Comparison of ENCODE assay signal across 8 mouse cellular contexts in the genomic region with DNA sequence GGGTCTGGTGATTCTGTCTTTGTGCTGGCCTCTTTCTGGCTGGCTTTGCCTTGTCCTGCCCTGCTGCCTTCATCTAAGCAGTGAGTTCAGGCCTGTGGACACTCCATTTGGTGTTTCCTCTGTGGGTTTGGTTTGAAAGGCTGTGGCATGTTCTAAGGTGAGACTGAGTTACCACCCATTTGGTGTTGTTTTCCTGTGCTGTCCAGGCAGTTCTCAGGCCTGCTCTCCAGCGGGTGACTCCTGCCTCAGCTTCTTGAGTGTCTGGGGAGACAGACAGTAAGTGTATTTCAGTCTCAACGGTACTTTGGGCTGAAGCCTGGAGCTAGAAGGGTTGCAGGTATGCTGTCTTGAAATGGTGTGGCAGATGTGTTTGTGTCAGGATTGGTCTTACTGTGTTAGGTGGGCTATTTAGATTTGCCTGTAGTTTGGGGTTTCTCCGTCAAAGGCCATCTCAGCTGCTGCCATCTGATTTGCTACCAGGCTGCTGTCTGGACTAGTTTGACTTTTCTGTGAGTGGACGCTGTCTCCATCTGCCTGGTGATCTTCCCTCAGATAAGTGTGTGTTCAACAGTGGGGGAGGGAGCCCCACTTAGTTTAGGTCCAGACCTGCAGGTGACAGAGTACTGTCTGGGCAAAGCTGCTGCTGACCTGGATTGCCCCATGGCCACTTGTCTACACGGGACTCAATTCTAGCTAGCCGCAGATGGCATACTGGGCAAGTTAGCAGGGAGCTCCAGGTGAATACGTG. TPM values are rescaled to one million over a fixed set of nuclear protein-coding genes. Genes with fewer than 3 reads are reported as not detected.
DNase-seq lines count a peak whose midpoint lies in the region; ATAC-seq and TF ChIP-seq lines count a peak whose summit lies in the region.
"Had no signal": no experiment of that assay in that cellular context is flagged by ENCODE, and none has a peak within 500 bp of the region (broad histone marks: within the 10 kb centered on the region; RNA-seq: fewer than 3 reads in every experiment).

No protein-coding gene starts in this region.

- TF ChIP-seq POLR2A in liver, adult 2 months (IDR thresholded peaks at IDR 0.05; ENCODE audit: extremely low read depth, insufficient read depth, low read length), result no peak

- H3K27ac ChIP-seq in liver, adult 2 months (replicated peaks; ENCODE audit: insufficient read depth, low read depth, low read length), result peak overlapping the region; percentile 7; the same call in 1 of the 2 replicates
- peak overlapping the region; percentile 100 for H3K27ac ChIP-seq in embryonic facial prominence, embryonic 13.5 days
- peak overlapping the region; percentile 100 for H3K27ac ChIP-seq in intestine, embryonic 15.5 days
- H3K27ac ChIP-seq in neural tube, embryonic 13.5 days (replicated peaks), result peak overlapping the region; percentile 100

- H3K4me1 ChIP-seq in liver, adult 2 months (ENCODE audit: control insufficient read depth, insufficient read depth, low read length), result peaks cover 26% of the 10 kb centered on the region
- peaks cover 60% of the 10 kb centered on the region for H3K4me1 ChIP-seq in embryonic facial prominence, embryonic 13.5 days
- H3K4me1 ChIP-seq in intestine, embryonic 15.5 days (replicated peaks), result peaks cover 62% of the 10 kb centered on the region
- peaks cover 73% of the 10 kb centered on the region for H3K4me1 ChIP-seq in neural tube, embryonic 13.5 days (replicated peaks)

- H3K9ac ChIP-seq in liver, adult 2 months (ENCODE audit: low read depth, low read length), result peak overlapping the region; percentile 48
- peak overlapping the region; percentile 99 for H3K9ac ChIP-seq in embryonic facial prominence, embryonic 13.5 days
- H3K9ac ChIP-seq in intestine, embryonic 15.5 days, result peak overlapping the region; percentile 100
- H3K9ac ChIP-seq in neural tube, embryonic 13.5 days, result peak overlapping the region; percentile 98

- no peaks in the 10 kb centered on the region for H3K27me3 ChIP-seq in liver, adult 2 months (ENCODE audit: control insufficient read depth, insufficient read depth, low read length)
- H3K27me3 ChIP-seq in embryonic facial prominence, embryonic 13.5 days, result no peaks in the 10 kb centered on the region
- no peaks in the 10 kb centered on the region for H3K27me3 ChIP-seq in intestine, embryonic 15.5 days (replicated peaks)
- no peaks in the 10 kb centered on the region for H3K27me3 ChIP-seq in neural tube, embryonic 13.5 days

- WGBS in liver, adult 2 months, result 13% methylated on average over 7 of the region's 7 CpGs
- 47% methylated on average over 7 of the region's 7 CpGs for WGBS in embryonic facial prominence, embryonic 13.5 days
- WGBS in intestine, embryonic 15.5 days, result 22% methylated on average over 7 of the region's 7 CpGs
- WGBS in neural tube, embryonic 13.5 days, result 55% methylated on average over 7 of the region's 7 CpGs

- H3K9me3 ChIP-seq in embryonic facial prominence, embryonic 13.5 days, result no peaks in the 10 kb centered on the region
- H3K9me3 ChIP-seq in intestine, embryonic 15.5 days, result no peaks in the 10 kb centered on the region
- no peaks in the 10 kb centered on the region for H3K9me3 ChIP-seq in neural tube, embryonic 13.5 days

- H3K4me3 ChIP-seq in liver, adult 2 months (ENCODE audit: insufficient read depth, low read depth, low read length), result peak overlapping the region; percentile 30
- H3K4me3 ChIP-seq in embryonic facial prominence, embryonic 13.5 days, result peak overlapping the region; percentile 99
- peak overlapping the region; percentile 97 for H3K4me3 ChIP-seq in intestine, embryonic 15.5 days (replicated peaks)
- peak overlapping the region; percentile 70 for H3K4me3 ChIP-seq in neural tube, embryonic 13.5 days

- peak overlapping the region; percentile 99 for H3K4me2 ChIP-seq in embryonic facial prominence, embryonic 13.5 days
- peak overlapping the region; percentile 79 for H3K4me2 ChIP-seq in intestine, embryonic 15.5 days (replicated peaks)
- H3K4me2 ChIP-seq in neural tube, embryonic 13.5 days, result peak overlapping the region; percentile 98

- H3K79me2 ChIP-seq in liver, adult 2 months (ENCODE audit: control insufficient read depth, insufficient read depth, low read length), result peaks cover 42% of the 10 kb centered on the region

- no peak for TF ChIP-seq CTCF in liver, adult 2 months (IDR thresholded peaks at IDR 0.05; ENCODE audit: low read depth, low read length)

- H3K36me3 ChIP-seq in liver, adult 2 months (ENCODE audit: control insufficient read depth, insufficient read depth, low read length), result peaks cover 24% of the 10 kb centered on the region
- H3K36me3 ChIP-seq in embryonic facial prominence, embryonic 13.5 days, result peaks cover 56% of the 10 kb centered on the region
- peaks cover 33% of the 10 kb centered on the region for H3K36me3 ChIP-seq in intestine, embryonic 15.5 days
- peaks cover 50% of the 10 kb centered on the region for H3K36me3 ChIP-seq in neural tube, embryonic 13.5 days

- ATAC-seq in embryonic facial prominence, embryonic 13.5 days (ENCODE audit: insufficient number of reproducible peaks, insufficient read depth, low FRiP score, low TSS enrichment, low read depth), result no peak
- no peak for ATAC-seq in intestine, embryonic 15.5 days
- ATAC-seq in neural tube, embryonic 13.5 days (ENCODE audit: low read depth), result no peak

- DNase-seq in liver, adult 2 months (ENCODE audit: extremely low read depth, low read depth, low spot score), result peak; percentile 33
- DNase-seq in liver, result no peak
- no peak for DNase-seq in Muller cell, postnatal 12 days (ENCODE audit: inconsistent ontology term)
- DNase-seq in gastrocnemius, adult 8-10 months (ENCODE audit: low spot score in 2 of 2), result no peak

RNA-seq across cellular contexts. Expression of a gene that starts 2.7 kb away (rescaled TPM):
- 43.9 and 86.1 TPM in 2 replicates for total RNA-seq in liver, adult 2 months (2014; rRNA removed)
- 77.6 and 103 TPM in 2 replicates for polyA plus RNA-seq in liver, adult 2 months (2012; rRNA removed)
- 386 and 390 TPM in 2 replicates for polyA plus RNA-seq in embryonic facial prominence, embryonic 13.5 days (2015; fragmentation: Nextera tagmentation; extraction: Ambion mirVana)
- polyA plus RNA-seq in intestine, embryonic 15.5 days (2015; fragmentation: Nextera tagmentation; extraction: Ambion mirVana), result 307 and 314 TPM in 2 replicates
- polyA plus RNA-seq in neural tube, embryonic 13.5 days (2015; fragmentation: Nextera tagmentation; extraction: Ambion mirVana), result 87.9 and 114 TPM in 2 replicates
- total RNA-seq in gastrocnemius, adult 8-10 months (2022), result 10 to 100 TPM; 11.8 to 19.3 (median 14.8) TPM

RNA-seq across cellular contexts. Expression of a gene that starts 17.4 kb away (rescaled TPM):
- 0.40 TPM in 1 of 2 replicates, not detected in the other for total RNA-seq in liver, adult 2 months (2014; rRNA removed)
- 0.20 and 1.1 TPM in 2 replicates for polyA plus RNA-seq in liver, adult 2 months (2012; rRNA removed)
- 7.3 and 8.5 TPM in 2 replicates for polyA plus RNA-seq in embryonic facial prominence, embryonic 13.5 days (2015; fragmentation: Nextera tagmentation; extraction: Ambion mirVana)
- 3.7 and 3.9 TPM in 2 replicates for polyA plus RNA-seq in intestine, embryonic 15.5 days (2015; fragmentation: Nextera tagmentation; extraction: Ambion mirVana)
- 14.3 and 14.7 TPM in 2 replicates for polyA plus RNA-seq in neural tube, embryonic 13.5 days (2015; fragmentation: Nextera tagmentation; extraction: Ambion mirVana)
- not detected for total RNA-seq in gastrocnemius, adult 8-10 months (2022)

RNA-seq across cellular contexts. Expression of a gene that starts 17.6 kb away (rescaled TPM):
- under 0.01 TPM in 1 of 2 replicates, not detected in the other for total RNA-seq in liver, adult 2 months (2014; rRNA removed)
- polyA plus RNA-seq in liver, adult 2 months (2012; rRNA removed), result 0.38 and 0.47 TPM in 2 replicates
- 126 and 138 TPM in 2 replicates for polyA plus RNA-seq in embryonic facial prominence, embryonic 13.5 days (2015; fragmentation: Nextera tagmentation; extraction: Ambion mirVana)
- 31.3 and 32.7 TPM in 2 replicates for polyA plus RNA-seq in intestine, embryonic 15.5 days (2015; fragmentation: Nextera tagmentation; extraction: Ambion mirVana)
- polyA plus RNA-seq in neural tube, embryonic 13.5 days (2015; fragmentation: Nextera tagmentation; extraction: Ambion mirVana), result 343 and 361 TPM in 2 replicates
- under 1 TPM in 1 of 4 experiments, not detected in 3; 0.40 TPM for total RNA-seq in gastrocnemius, adult 8-10 months (2022)

RNA-seq across cellular contexts. Expression of a gene that starts 29.2 kb away (rescaled TPM):
- total RNA-seq in liver, adult 2 months (2014; rRNA removed), result 0.20 TPM in 1 of 2 replicates, not detected in the other
- 0.12 and 0.15 TPM in 2 replicates for polyA plus RNA-seq in liver, adult 2 months (2012; rRNA removed)
- polyA plus RNA-seq in embryonic facial prominence, embryonic 13.5 days (2015; fragmentation: Nextera tagmentation; extraction: Ambion mirVana), result 1.9 TPM in 1 of 2 replicates, not detected in the other
- 1.1 and 2.6 TPM in 2 replicates for polyA plus RNA-seq in intestine, embryonic 15.5 days (2015; fragmentation: Nextera tagmentation; extraction: Ambion mirVana)
- polyA plus RNA-seq in neural tube, embryonic 13.5 days (2015; fragmentation: Nextera tagmentation; extraction: Ambion mirVana), result 0.67 TPM in 1 of 2 replicates, not detected in the other
- total RNA-seq in gastrocnemius, adult 8-10 months (2022), result not detected

RNA-seq across cellular contexts. Expression of a gene that starts 33.8 kb away (rescaled TPM):
- total RNA-seq in liver, adult 2 months (2014; rRNA removed), result 5.7 and 11.3 TPM in 2 replicates
- polyA plus RNA-seq in liver, adult 2 months (2012; rRNA removed), result 0.37 and 0.98 TPM in 2 replicates
- not detected in 2 replicates for polyA plus RNA-seq in embryonic facial prominence, embryonic 13.5 days (2015; fragmentation: Nextera tagmentation; extraction: Ambion mirVana)
- polyA plus RNA-seq in intestine, embryonic 15.5 days (2015; fragmentation: Nextera tagmentation; extraction: Ambion mirVana), result not detected in 2 replicates
- polyA plus RNA-seq in neural tube, embryonic 13.5 days (2015; fragmentation: Nextera tagmentation; extraction: Ambion mirVana), result not detected in 2 replicates
- total RNA-seq in gastrocnemius, adult 8-10 months (2022), result 100 to 1,000 TPM in 1 of 4 experiments, 10 to 100 TPM in 3; 10.7 to 257 (median 39.5) TPM
- total RNA-seq: common myeloid progenitor, adult 5-6 weeks had no signal

Comparison
In these comparisons a context has a peak if more than half of its experiments do, and no peak if none do; other contexts are left out.
1. H3K27ac ChIP-seq: peak in every context shown above with its lines; median percentile 100 in embryonic facial prominence, embryonic 13.5 days; 100 in intestine, embryonic 15.5 days; 100 in neural tube, embryonic 13.5 days; 7 in liver, adult 2 months.
2. H3K4me3 ChIP-seq: peak in every context shown above with its lines; median percentile 99 in embryonic facial prominence, embryonic 13.5 days; 97 in intestine, embryonic 15.5 days; 70 in neural tube, embryonic 13.5 days; 30 in liver, adult 2 months.
3. H3K9ac ChIP-seq: peak in every context shown above with its lines; median percentile 100 in intestine, embryonic 15.5 days; 99 in embryonic facial prominence, embryonic 13.5 days; 98 in neural tube, embryonic 13.5 days; 48 in liver, adult 2 months.
4. RNA of a gene that starts 17.6 kb away (polyA plus RNA-seq): 343 to 361 TPM in neural tube, embryonic 13.5 days, 126 to 138 TPM in embryonic facial prominence, embryonic 13.5 days and 31.3 to 32.7 TPM in intestine, embryonic 15.5 days; 0.38 to 0.47 TPM in liver, adult 2 months; every median in the first group is over 10 times any median in the second.
5. Peak in every context shown above with its lines, with median percentiles within 50 percentile points of each other: H3K4me2 ChIP-seq.